Mouse (Mus musculus) CD4-positive, CD25-positive, alpha-beta regulatory T cell (primary cell): ENCODE results near the gene Olfr1090. TPM values are rescaled to one million over a fixed set of nuclear protein-coding genes. Genes with fewer than 3 reads are reported as not detected.

Experiments used
- polyA plus RNA-seq: library from polyadenylated mRNA; unstranded; fragments of 100-300 nt; shearing (Covaris generic); gene quantifications from one replicate; pipeline ENCODE4 v1.2.1, GENCODE M21; 2017

The Olfr1090 gene
- not detected for polyA plus RNA-seq

GRCm38 (mm10) chr2:86758893-86759292 lies at the start of gene Olfr1090:
Gene Olfr1090, minus strand, starts transcription at chr2:86758993.

GRCm38 (mm10) chr2:86782179-86782578 lies 23.4 kb upstream of the Olfr1090 start, which contains the start of gene Olfr1093:
Gene Olfr1093, plus strand, starts transcription at chr2:86782479.

GRCm38 (mm10) chr2:86733601-86734000 lies 25.2 kb downstream of the Olfr1090 start, which contains the start of gene Olfr1089:
Gene Olfr1089, minus strand, starts transcription at chr2:86733701.

Other genes starting within 250 kb of the Olfr1090 start
- not detected for gene Olfr1079, start 216.5 kb downstream of the Olfr1090 start, polyA plus RNA-seq
- not detected for gene Olfr1080, start 200.8 kb downstream of the Olfr1090 start, polyA plus RNA-seq
- gene Olfr1082, start 160.0 kb downstream of the Olfr1090 start, polyA plus RNA-seq = not detected
- gene Olfr1084, start 119.3 kb downstream of the Olfr1090 start, polyA plus RNA-seq = not detected
- not detected for gene Olfr1085, start 97.0 kb downstream of the Olfr1090 start, polyA plus RNA-seq
- 0.19 TPM for gene Olfr1086, start 78.9 kb downstream of the Olfr1090 start, polyA plus RNA-seq
- gene Olfr1087, start 60.6 kb downstream of the Olfr1090 start, polyA plus RNA-seq = not detected
- not detected for gene Olfr1089, start 25.3 kb downstream of the Olfr1090 start, polyA plus RNA-seq
- gene Olfr1093, start 23.5 kb upstream of the Olfr1090 start, polyA plus RNA-seq = not detected
- not detected for gene Olfr141, start 51.0 kb upstream of the Olfr1090 start, polyA plus RNA-seq
- gene Olfr1094, start 65.7 kb upstream of the Olfr1090 start, polyA plus RNA-seq = not detected
- gene Olfr1095, start 92.7 kb upstream of the Olfr1090 start, polyA plus RNA-seq = not detected
- not detected for gene Gm13723, start 115.8 kb upstream of the Olfr1090 start, polyA plus RNA-seq
- gene Olfr1097, start 133.2 kb upstream of the Olfr1090 start, polyA plus RNA-seq = not detected
- gene Olfr1098, start 165.6 kb upstream of the Olfr1090 start, polyA plus RNA-seq = not detected
- not detected for gene Olfr1099, start 201.7 kb upstream of the Olfr1090 start, polyA plus RNA-seq
- not detected for gene Olfr1100, start 221.0 kb upstream of the Olfr1090 start, polyA plus RNA-seq
- not detected for gene Olfr1101, start 232.2 kb upstream of the Olfr1090 start, polyA plus RNA-seq
- not detected for gene Olfr1102, start 239.4 kb upstream of the Olfr1090 start, polyA plus RNA-seq